Mouse (Mus musculus) limb, embryonic 10.5 days (tissue): Measurements from ENCODE around the gene Hs3st1. TPM values are rescaled to one million over a fixed set of nuclear protein-coding genes. Genes with fewer than 3 reads are reported as not detected.

Experiments used
- DNase-seq: peaks from one replicate; pipeline ENCODE4 v3.0.0-alpha.2; 2017; ENCODE audit warnings: low spot score
- H3K27ac ChIP-seq: fragments of 300-500 bp; sonication (generic); 2 replicates; pipeline ENCODE4 v1.5.1; 2016; ENCODE audit warnings: mild to moderate bottlenecking
- H3K27me3 ChIP-seq: fragments of 300-500 bp; sonication (generic); 2 replicates; pipeline ENCODE4 v1.6.1; 2016; ENCODE audit warnings: low read depth, mild to moderate bottlenecking; ENCODE audit not compliant: poor library complexity, severe bottlenecking
- H3K36me3 ChIP-seq: fragments of 300-500 bp; sonication (generic); 2 replicates; pipeline ENCODE4 v1.6.1; 2016; ENCODE audit warnings: mild to moderate bottlenecking, moderate library complexity
- H3K4me1 ChIP-seq: fragments of 300-500 bp; sonication (generic); 2 replicates; pipeline ENCODE4 v1.6.1; 2016
- H3K4me3 ChIP-seq: fragments of 300-500 bp; sonication (generic); 2 replicates; pipeline ENCODE4 v1.5.1; 2016; ENCODE audit warnings: mild to moderate bottlenecking, moderate library complexity
- H3K9me3 ChIP-seq: fragments of 300-500 bp; sonication (generic); replicated peaks from 2 replicates; pipeline ENCODE4 v1.6.1; 2016; ENCODE audit warnings: mild to moderate bottlenecking
- WGBS: fragments of 180-500 bp; shearing (Covaris S2); methylation state at CpG from one replicate; pipeline ENCODE4 v1.1.7; 2016; 5-methylcytosine and 5-hydroxymethylcytosine counted together
- polyA plus RNA-seq: library from polyadenylated mRNA; unstranded; fragments of >200 nt; fragmentation: Nextera tagmentation; extraction: Ambion mirVana; gene quantifications from 2 replicates; pipeline ENCODE4 v1.2.1, GENCODE M21; 2016

Hs3st1 gene
- polyA plus RNA-seq, 1 experiment from 2014 or later: 3.4 TPM

GRCm38 (mm10) chr5:39612240-39612639, 143.0 kb downstream of the Hs3st1 start:
- Histone ChIP-seq H3K27me3 (no peaks in the 10 kb centered on the region), H3K4me3 (no peak overlapping the region), H3K9me3 (no peaks in the 10 kb centered on the region), H3K36me3 (no peaks in the 10 kb centered on the region), H3K4me1 (no peaks in the 10 kb centered on the region), H3K27ac (no peak overlapping the region)
- 79% methylated on average over 2 of the region's 2 CpGs for WGBS
- no peak for DNase-seq

GRCm38 (mm10) chr5:39608260-39608659, 147.0 kb downstream of the Hs3st1 start:
- Histone ChIP-seq H3K4me3 (no peak overlapping the region), H3K36me3 (no peaks in the 10 kb centered on the region), H3K27ac (no peak overlapping the region), H3K4me1 (no peaks in the 10 kb centered on the region), H3K27me3 (no peaks in the 10 kb centered on the region), H3K9me3 (no peaks in the 10 kb centered on the region)
- 77% methylated on average over 1 of the region's 1 CpGs for WGBS
- DNase-seq: no peak

- whole genome bisulfite sequencing: 88% methylated on average over 2 of the region's 2 CpGs
- no peaks in the 10 kb centered on the region for H3K36me3 ChIP-seq
- no peaks in the 10 kb centered on the region for H3K27me3 ChIP-seq
- H3K9me3 ChIP-seq: no peaks in the 10 kb centered on the region
- no peaks in the 10 kb centered on the region for H3K4me1 ChIP-seq
- no peak for DNase-seq
- H3K27ac ChIP-seq: no peak overlapping the region
- H3K4me3 ChIP-seq: no peak overlapping the region
Observed at GRCm38 (mm10) chr5:39594737-39595136, 160.5 kb downstream of the Hs3st1 start.
